In the genomic region with DNA sequence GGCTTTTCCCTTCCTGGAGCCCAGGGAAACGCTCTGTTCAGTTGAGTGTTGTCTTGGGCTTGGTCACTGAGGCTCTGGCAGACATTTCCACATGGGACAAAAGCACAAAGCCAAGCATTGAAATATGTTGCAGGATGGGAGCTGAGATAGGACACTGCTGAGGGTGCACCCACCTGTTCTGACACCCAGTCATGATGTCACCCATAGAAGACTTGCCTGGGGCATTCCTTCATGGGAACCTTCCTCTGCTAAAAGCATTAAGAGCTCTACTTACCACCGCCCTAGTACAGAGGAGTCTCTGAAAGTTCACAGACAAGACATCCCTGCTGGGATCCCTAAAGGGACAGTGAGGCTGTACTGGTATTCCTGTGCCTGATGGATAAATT, we compare ENCODE assay signal across 8 mouse cellular contexts. TPM values are rescaled to one million over a fixed set of nuclear protein-coding genes. Genes with fewer than 3 reads are reported as not detected.
DNase-seq lines count a peak whose midpoint lies in the region; ATAC-seq lines count a peak whose summit lies in the region.

No protein-coding gene starts in this region.

- peak overlapping the region; percentile 90 for H3K9ac ChIP-seq in lung, embryonic 15.5 days
- H3K9ac ChIP-seq in embryonic facial prominence, embryonic 13.5 days = peak overlapping the region; percentile 99
- H3K9ac ChIP-seq in intestine, embryonic 15.5 days = peak overlapping the region; percentile 97
- peak overlapping the region; percentile 90 for H3K9ac ChIP-seq in neural tube, embryonic 14.5 days (replicated peaks; ENCODE audit: low read depth, low read length)

- H3K36me3 ChIP-seq in lung, embryonic 15.5 days = no peaks in the 10 kb centered on the region
- H3K36me3 ChIP-seq in embryonic facial prominence, embryonic 13.5 days = no peaks in the 10 kb centered on the region
- no peaks in the 10 kb centered on the region for H3K36me3 ChIP-seq in intestine, embryonic 15.5 days
- no peaks in the 10 kb centered on the region for H3K36me3 ChIP-seq in neural tube, embryonic 14.5 days (ENCODE audit: control insufficient read depth, insufficient read depth, low read length)

- H3K27ac ChIP-seq in lung, embryonic 15.5 days = no peak overlapping the region
- no peak overlapping the region for H3K27ac ChIP-seq in embryonic facial prominence, embryonic 13.5 days
- H3K27ac ChIP-seq in intestine, embryonic 15.5 days = no peak overlapping the region
- H3K27ac ChIP-seq in neural tube, embryonic 14.5 days (ENCODE audit: low read depth, low read length) = no peak overlapping the region

- no peaks in the 10 kb centered on the region for H3K27me3 ChIP-seq in lung, embryonic 15.5 days
- H3K27me3 ChIP-seq in embryonic facial prominence, embryonic 13.5 days = no peaks in the 10 kb centered on the region
- H3K27me3 ChIP-seq in intestine, embryonic 15.5 days (replicated peaks) = no peaks in the 10 kb centered on the region
- no peaks in the 10 kb centered on the region for H3K27me3 ChIP-seq in neural tube, embryonic 14.5 days (ENCODE audit: control insufficient read depth, insufficient read depth, low read length)

- no peaks in the 10 kb centered on the region for H3K9me3 ChIP-seq in lung, embryonic 15.5 days
- no peaks in the 10 kb centered on the region for H3K9me3 ChIP-seq in embryonic facial prominence, embryonic 13.5 days
- H3K9me3 ChIP-seq in intestine, embryonic 15.5 days = no peaks in the 10 kb centered on the region
- no peaks in the 10 kb centered on the region for H3K9me3 ChIP-seq in neural tube, embryonic 14.5 days (ENCODE audit: control insufficient read depth, low read length)

- H3K4me1 ChIP-seq in lung, embryonic 15.5 days = peaks cover 24% of the 10 kb centered on the region
- peaks cover 24% of the 10 kb centered on the region for H3K4me1 ChIP-seq in embryonic facial prominence, embryonic 13.5 days
- H3K4me1 ChIP-seq in intestine, embryonic 15.5 days (replicated peaks) = peaks cover 23% of the 10 kb centered on the region
- peaks cover 17% of the 10 kb centered on the region for H3K4me1 ChIP-seq in neural tube, embryonic 14.5 days (ENCODE audit: control insufficient read depth, insufficient read depth, low read length)

- peak overlapping the region; percentile 75 for H3K4me2 ChIP-seq in lung, embryonic 15.5 days
- peak overlapping the region; percentile 74 for H3K4me2 ChIP-seq in embryonic facial prominence, embryonic 13.5 days
- H3K4me2 ChIP-seq in intestine, embryonic 15.5 days (replicated peaks) = peak overlapping the region; percentile 71
- peak overlapping the region; percentile 77 for H3K4me2 ChIP-seq in neural tube, embryonic 14.5 days (ENCODE audit: low read depth, low read length)

- no peak for DNase-seq in lung, postnatal 36 days
- DNase-seq in ovary, postnatal 14 days (ENCODE audit: low spot score) = no peak
- no peak for DNase-seq in embryo, embryonic 9.5 days (ENCODE audit: extremely low spot score)
- DNase-seq in layer of hippocampus, adult 8-10 months (ENCODE audit: low spot score in 2 of 2) = no peak

- ATAC-seq in lung, embryonic 15.5 days (ENCODE audit: borderline replicate concordance, extremely low read depth, low FRiP score, low TSS enrichment) = no peak
- no peak for ATAC-seq in embryonic facial prominence, embryonic 13.5 days (ENCODE audit: insufficient number of reproducible peaks, insufficient read depth, low FRiP score, low TSS enrichment, low read depth)
- no peak for ATAC-seq in intestine, embryonic 15.5 days
- no peak for ATAC-seq in neural tube, embryonic 14.5 days (ENCODE audit: low read depth)

- peak overlapping the region; percentile 74 for H3K4me3 ChIP-seq in lung, embryonic 15.5 days
- peak overlapping the region; percentile 96 for H3K4me3 ChIP-seq in embryonic facial prominence, embryonic 13.5 days
- H3K4me3 ChIP-seq in intestine, embryonic 15.5 days (replicated peaks) = peak overlapping the region; percentile 83
- H3K4me3 ChIP-seq in neural tube, embryonic 14.5 days (ENCODE audit: low read depth, low read length) = peak overlapping the region; percentile 88

- WGBS in lung, embryonic 15.5 days = 40% methylated on average over 2 of the region's 2 CpGs
- 44% methylated on average over 2 of the region's 2 CpGs for WGBS in embryonic facial prominence, embryonic 13.5 days
- WGBS in intestine, embryonic 15.5 days = 43% methylated on average over 2 of the region's 2 CpGs
- WGBS in neural tube, embryonic 14.5 days = 37% methylated on average over 2 of the region's 2 CpGs

RNA-seq across cellular contexts. Expression of gene Gm20518, which starts 1.1 kb away (rescaled TPM):
- polyA plus RNA-seq in lung, embryonic 15.5 days (2015; fragmentation: Nextera tagmentation; extraction: Ambion mirVana) = 0.16 TPM in 1 of 2 replicates, not detected in the other
- polyA plus RNA-seq in embryonic facial prominence, embryonic 13.5 days (2015; fragmentation: Nextera tagmentation; extraction: Ambion mirVana) = 0.14 and 0.39 TPM in 2 replicates
- polyA plus RNA-seq in intestine, embryonic 15.5 days (2015; fragmentation: Nextera tagmentation; extraction: Ambion mirVana) = 0.18 and 0.27 TPM in 2 replicates
- 0.21 and 0.36 TPM in 2 replicates for polyA plus RNA-seq in neural tube, embryonic 14.5 days (2014; fragmentation: Nextera tagmentation; extraction: Ambion mirVana)
- 1 to 10 TPM in 3 of 4 experiments, under 1 TPM in 1; 0.73 to 2.6 (median 1.6) TPM for total RNA-seq in layer of hippocampus, adult 8-10 months (2022)

RNA-seq across cellular contexts. Expression of gene Tssk1, which starts 3.7 kb away (rescaled TPM):
- polyA plus RNA-seq in lung, embryonic 15.5 days (2015; fragmentation: Nextera tagmentation; extraction: Ambion mirVana) = 0.05 TPM in 1 of 2 replicates, not detected in the other
- 0.14 TPM in 1 of 2 replicates, not detected in the other for polyA plus RNA-seq in embryonic facial prominence, embryonic 13.5 days (2015; fragmentation: Nextera tagmentation; extraction: Ambion mirVana)
- polyA plus RNA-seq in intestine, embryonic 15.5 days (2015; fragmentation: Nextera tagmentation; extraction: Ambion mirVana) = 0.08 TPM in 1 of 2 replicates, not detected in the other
- polyA plus RNA-seq in neural tube, embryonic 14.5 days (2014; fragmentation: Nextera tagmentation; extraction: Ambion mirVana) = 0.08 TPM in 1 of 2 replicates, not detected in the other
- total RNA-seq in layer of hippocampus, adult 8-10 months (2022) = under 1 TPM in 1 of 4 experiments, not detected in 3; 0.16 TPM

RNA-seq across cellular contexts. Expression of gene Dgcr2, which starts 8.0 kb away (rescaled TPM):
- 92.0 and 93.9 TPM in 2 replicates for polyA plus RNA-seq in lung, embryonic 15.5 days (2015; fragmentation: Nextera tagmentation; extraction: Ambion mirVana)
- 96.8 and 97.0 TPM in 2 replicates for polyA plus RNA-seq in embryonic facial prominence, embryonic 13.5 days (2015; fragmentation: Nextera tagmentation; extraction: Ambion mirVana)
- 68.2 and 70.7 TPM in 2 replicates for polyA plus RNA-seq in intestine, embryonic 15.5 days (2015; fragmentation: Nextera tagmentation; extraction: Ambion mirVana)
- polyA plus RNA-seq in neural tube, embryonic 14.5 days (2014; fragmentation: Nextera tagmentation; extraction: Ambion mirVana) = 98.8 and 104 TPM in 2 replicates
- total RNA-seq in layer of hippocampus, adult 8-10 months (2022) = 100 to 1,000 TPM in 3 of 4 experiments, 10 to 100 TPM in 1; 97.2 to 106 (median 103) TPM

RNA-seq across cellular contexts. Expression of gene Tssk2, which starts 8.1 kb away (rescaled TPM):
- not detected in 2 replicates for polyA plus RNA-seq in lung, embryonic 15.5 days (2015; fragmentation: Nextera tagmentation; extraction: Ambion mirVana)
- polyA plus RNA-seq in embryonic facial prominence, embryonic 13.5 days (2015; fragmentation: Nextera tagmentation; extraction: Ambion mirVana) = 0.20 TPM in 1 of 2 replicates, not detected in the other
- not detected in 2 replicates for polyA plus RNA-seq in intestine, embryonic 15.5 days (2015; fragmentation: Nextera tagmentation; extraction: Ambion mirVana)
- polyA plus RNA-seq in neural tube, embryonic 14.5 days (2014; fragmentation: Nextera tagmentation; extraction: Ambion mirVana) = not detected in 2 replicates
- total RNA-seq in layer of hippocampus, adult 8-10 months (2022) = not detected

RNA-seq across cellular contexts. Expression of gene Ess2, which starts 20.8 kb away (rescaled TPM):
- 43.5 and 43.9 TPM in 2 replicates for polyA plus RNA-seq in lung, embryonic 15.5 days (2015; fragmentation: Nextera tagmentation; extraction: Ambion mirVana)
- 43.7 and 46.9 TPM in 2 replicates for polyA plus RNA-seq in embryonic facial prominence, embryonic 13.5 days (2015; fragmentation: Nextera tagmentation; extraction: Ambion mirVana)
- 29.7 and 29.8 TPM in 2 replicates for polyA plus RNA-seq in intestine, embryonic 15.5 days (2015; fragmentation: Nextera tagmentation; extraction: Ambion mirVana)
- 42.4 and 42.5 TPM in 2 replicates for polyA plus RNA-seq in neural tube, embryonic 14.5 days (2014; fragmentation: Nextera tagmentation; extraction: Ambion mirVana)
- 10 to 100 TPM; 28.5 to 33.3 (median 30.7) TPM for total RNA-seq in layer of hippocampus, adult 8-10 months (2022)
